Mouse (Mus musculus) ES-E14 (cell line): ENCODE data around the gene Synrg.

ENCODE experiments used
- CHD2 ChIP-seq: IDR thresholded peaks from 2 replicates; pipeline ENCODE4 v1.6.1; 2014; ENCODE audit warnings: mild to moderate bottlenecking, low read depth, low read length, inconsistent platforms
- HCFC1 ChIP-seq: IDR thresholded peaks from 2 replicates; pipeline ENCODE4 v1.6.1; 2012; ENCODE audit warnings: low read length, inconsistent platforms, borderline replicate concordance; ENCODE audit not compliant: insufficient read depth
- MAFK ChIP-seq: IDR thresholded peaks from 2 replicates; pipeline ENCODE4 v1.6.1; 2014; ENCODE audit warnings: mild to moderate bottlenecking, low read depth, low read length, inconsistent platforms; ENCODE audit not compliant: insufficient read depth
- ZC3H11A ChIP-seq: IDR thresholded peaks from 2 replicates; pipeline ENCODE4 v1.6.1; 2012; ENCODE audit warnings: low read depth, mild to moderate bottlenecking, inconsistent platforms, low read length, borderline replicate concordance
- ZNF384 ChIP-seq: IDR thresholded peaks from 2 replicates; pipeline ENCODE4 v1.6.1; 2012; ENCODE audit warnings: low read depth, low read length, inconsistent platforms

- TF ChIP-seq CHD2 (no peak), ZNF384 (no peak), ZC3H11A (no peak), HCFC1 (no peak), MAFK (no peak)
These were observed 101.8 kb downstream of the Synrg start for GRCm38 (mm10) chr11:84066071-84066481.
